Mouse (Mus musculus) embryonic facial prominence, embryonic 14.5 days (tissue): ENCODE results near the gene Nos3. TPM values are rescaled to one million over a fixed set of nuclear protein-coding genes. Genes with fewer than 3 reads are reported as not detected.

Source experiments
- ATAC-seq: fragments of 200-750 bp; cut with Nextera tagmentation; 2 replicates; pipeline ENCODE4 v1.8.0; 2017; ENCODE audit warnings: low read depth, moderate number of reproducible peaks, moderate TSS enrichment
- DNase-seq: peaks from one replicate; pipeline ENCODE4 v3.0.0-alpha.2; 2015; ENCODE audit warnings: low spot score
- H3K27ac ChIP-seq: fragments of 300-500 bp; sonication (generic); replicated peaks from 2 replicates; pipeline ENCODE4 v1.5.1; 2014; ENCODE audit warnings: low read depth, mild to moderate bottlenecking, low read length, moderate library complexity
- H3K27me3 ChIP-seq: fragments of 300-500 bp; sonication (generic); replicated peaks from 2 replicates; pipeline ENCODE4 v1.6.1; 2014; ENCODE audit warnings: low read length; ENCODE audit not compliant: control insufficient read depth, insufficient read depth
- H3K36me3 ChIP-seq: fragments of 300-500 bp; sonication (generic); 2 replicates; pipeline ENCODE4 v1.6.1; 2014; ENCODE audit warnings: low read length, mixed read lengths; ENCODE audit not compliant: control insufficient read depth, insufficient read depth
- H3K4me1 ChIP-seq: fragments of 300-500 bp; sonication (generic); 2 replicates; pipeline ENCODE4 v1.6.1; 2014; ENCODE audit warnings: antibody characterized with exemption, low read length; ENCODE audit not compliant: control insufficient read depth, insufficient read depth
- H3K4me2 ChIP-seq: fragments of 300-500 bp; sonication (generic); 2 replicates; pipeline ENCODE4 v1.6.1; 2014; ENCODE audit warnings: low read depth, mild to moderate bottlenecking, low read length, moderate library complexity, mixed read lengths
- H3K4me3 ChIP-seq: fragments of 300-500 bp; sonication (generic); 2 replicates; pipeline ENCODE4 v1.5.1; 2014; ENCODE audit warnings: low read depth, mild to moderate bottlenecking, low read length
- H3K9ac ChIP-seq: fragments of 300-500 bp; sonication (generic); 2 replicates; pipeline ENCODE4 v1.6.1; 2014; ENCODE audit warnings: low read depth, mild to moderate bottlenecking, low read length, moderate library complexity, mixed read lengths
- H3K9me3 ChIP-seq: fragments of 300-500 bp; sonication (generic); 2 replicates; pipeline ENCODE4 v1.6.1; 2016; ENCODE audit warnings: low read length; ENCODE audit not compliant: control insufficient read depth
- WGBS: fragments of 180-500 bp; shearing (Covaris S2); extraction: QIAGEN DNeasy Blood & Tissue Kit; methylation state at CpG from one replicate; pipeline ENCODE4 v1.1.7; 2014; 5-methylcytosine and 5-hydroxymethylcytosine counted together
- polyA plus RNA-seq: library from polyadenylated mRNA; unstranded; fragments of >200 nt; fragmentation: Nextera tagmentation; extraction: Ambion mirVana; gene quantifications from 2 replicates; pipeline ENCODE4 v1.2.1, GENCODE M21; 2014

Nos3 gene
- polyA plus RNA-seq, 1 experiment from 2014 or later: 7.9 TPM

DNA sequence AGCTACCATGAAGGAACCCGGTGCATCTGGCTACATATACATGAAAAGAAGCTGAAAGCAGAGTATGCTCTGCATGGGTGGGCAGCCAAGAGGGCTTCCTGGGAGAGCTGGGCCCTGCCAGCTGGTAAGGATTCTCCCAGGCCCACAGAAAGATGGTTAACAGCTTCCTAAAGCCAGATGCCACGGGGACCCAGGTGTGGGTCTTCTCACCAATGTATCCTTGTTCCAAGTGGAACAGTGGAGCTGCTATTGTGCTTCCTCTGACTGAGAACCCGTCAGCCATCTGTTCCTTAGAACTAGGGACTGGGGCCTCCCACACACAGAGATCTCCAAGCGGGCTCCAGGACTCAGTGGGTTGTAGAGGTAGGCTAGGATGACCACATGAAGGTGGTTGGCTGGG is 7.8 kb upstream of the Nos3 start:
- 55% methylated on average over 4 of the region's 4 CpGs for WGBS
- H3K27ac ChIP-seq: no peak overlapping the region
- DNase-seq: no peak
- H3K4me2 ChIP-seq: no peak overlapping the region
- peaks cover 16% of the 10 kb centered on the region for H3K27me3 ChIP-seq
- ATAC-seq: no peak
- H3K4me1 ChIP-seq: 0 out of 2 replicates have a peak, but pooled peaks cover 5% of the 10 kb centered on the region
- H3K4me3 ChIP-seq: no peak overlapping the region
- no peak overlapping the region for H3K9ac ChIP-seq
- H3K36me3 ChIP-seq: no peaks in the 10 kb centered on the region
- no peaks in the 10 kb centered on the region for H3K9me3 ChIP-seq

DNA sequence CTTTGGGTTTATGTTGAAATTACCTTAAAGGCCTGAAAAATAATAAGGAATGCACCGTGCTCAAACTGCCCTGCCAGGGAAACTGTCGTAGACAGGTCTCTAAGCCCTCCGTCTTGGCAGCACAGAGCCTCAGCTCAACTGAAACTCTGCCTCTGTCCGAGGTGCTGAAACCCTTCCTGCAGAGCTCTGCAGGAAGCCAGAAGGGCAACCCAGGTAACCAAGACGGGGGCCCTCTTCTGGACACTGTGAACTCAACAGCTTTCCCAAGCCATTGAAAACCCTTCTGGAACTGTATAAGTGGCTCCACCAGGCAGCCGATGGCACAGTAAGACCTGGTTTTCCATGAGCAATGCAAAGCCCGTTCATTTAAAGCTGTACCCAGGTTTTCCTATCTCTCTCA is 7.1 kb upstream of the Nos3 start:
- DNase-seq (peak; percentile 96), ATAC-seq (peak; percentile 48)
- 16% methylated on average over 7 of the region's 7 CpGs for WGBS
- H3K27ac ChIP-seq: no peak overlapping the region
- H3K4me3 ChIP-seq: no peak overlapping the region
- peaks cover 14% of the 10 kb centered on the region for H3K27me3 ChIP-seq
- H3K36me3 ChIP-seq: no peaks in the 10 kb centered on the region
- no peak overlapping the region for H3K9ac ChIP-seq
- no peaks in the 10 kb centered on the region for H3K9me3 ChIP-seq
- 0 out of 2 replicates have a peak, but pooled peaks cover under 1% of the 10 kb centered on the region for H3K4me1 ChIP-seq
- H3K4me2 ChIP-seq: no peak overlapping the region

DNA sequence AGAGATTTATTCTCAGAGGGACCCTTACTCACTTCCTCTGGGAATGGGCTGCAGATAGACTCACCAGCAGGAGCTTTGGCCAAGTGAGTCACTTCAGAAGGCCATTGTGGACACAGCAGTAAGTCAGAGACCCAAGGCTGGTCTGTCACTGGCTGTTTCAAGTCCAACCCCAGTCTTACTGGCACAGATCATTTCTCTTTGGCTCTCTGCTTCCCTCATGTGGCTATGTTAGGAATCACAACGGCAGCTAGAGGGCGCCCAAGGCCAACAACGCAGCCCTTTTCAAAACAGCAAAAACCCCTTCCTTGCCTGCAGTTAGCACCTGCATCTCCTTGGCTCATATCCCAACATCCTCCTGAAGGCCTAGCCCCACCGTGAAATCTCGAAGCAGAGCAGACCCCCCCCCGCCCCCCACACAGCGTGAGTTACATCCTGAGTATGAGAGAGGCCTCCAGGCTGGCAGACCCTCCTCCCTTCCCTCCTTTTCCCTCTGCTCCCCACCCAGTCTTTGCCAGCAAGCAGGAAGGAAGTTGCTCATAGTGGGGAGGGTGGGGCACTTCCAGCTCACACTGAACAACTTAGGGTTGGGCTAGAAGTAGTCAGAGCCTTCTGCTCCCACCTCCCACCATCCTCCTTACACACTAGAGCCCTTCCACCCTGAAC is 3.7 kb upstream of the Nos3 start:
- no peak overlapping the region for H3K27ac ChIP-seq
- no peak overlapping the region for H3K4me3 ChIP-seq
- no peak overlapping the region for H3K4me2 ChIP-seq
- DNase-seq (peak; percentile 64), ATAC-seq (peak; percentile 35)
- no peak overlapping the region for H3K9ac ChIP-seq
- 2% methylated on average over 7 of the region's 7 CpGs for WGBS
- H3K9me3 ChIP-seq: no peaks in the 10 kb centered on the region
- no peaks in the 10 kb centered on the region for H3K36me3 ChIP-seq
- H3K27me3 ChIP-seq: no peaks in the 10 kb centered on the region
- H3K4me1 ChIP-seq: no peaks in the 10 kb centered on the region

DNA sequence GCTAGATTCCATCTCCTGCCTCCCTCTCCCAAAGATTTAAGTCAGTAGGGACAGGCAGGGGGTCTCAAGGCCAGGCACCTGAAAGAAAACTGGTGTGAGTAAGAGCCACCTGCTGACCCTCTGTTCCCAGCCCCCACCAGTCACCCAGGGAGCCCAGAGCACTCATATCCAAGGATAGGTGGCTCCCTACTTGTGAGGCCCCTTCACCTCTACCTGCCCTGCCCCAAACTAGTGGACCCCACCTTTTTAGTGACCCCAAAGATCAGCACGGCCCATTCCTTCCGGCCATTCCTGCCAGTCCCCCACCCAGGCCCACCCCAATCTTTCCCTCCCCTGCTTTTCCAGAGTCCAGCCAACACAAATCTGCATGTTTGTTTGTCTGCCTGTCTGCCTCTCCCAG is 1.1 kb upstream of the Nos3 start:
- no peaks in the 10 kb centered on the region for H3K36me3 ChIP-seq

DNA sequence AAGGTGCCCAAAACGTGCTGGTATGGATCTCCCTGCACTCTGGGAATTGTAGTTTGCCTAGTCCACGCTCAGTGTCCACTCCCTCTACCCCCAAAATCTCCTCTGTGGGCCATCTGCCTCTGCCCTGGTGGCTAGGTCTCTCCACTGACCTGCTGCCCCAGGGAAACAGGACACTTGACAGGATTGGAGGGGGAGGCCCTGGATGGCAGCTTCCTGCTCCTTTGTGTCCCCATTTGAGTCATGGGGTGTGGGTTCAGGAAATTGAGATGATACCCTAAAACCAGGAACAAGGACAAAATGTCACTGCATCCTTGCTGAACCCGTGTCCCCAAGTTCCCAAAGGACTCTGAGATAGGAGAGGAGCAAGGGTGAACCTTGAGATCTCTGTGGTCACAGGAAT is 549 bp upstream of the Nos3 start:
- H3K9me3 ChIP-seq: no peaks in the 10 kb centered on the region
- H3K4me3 ChIP-seq: no peak overlapping the region
- H3K4me2 ChIP-seq: no peak overlapping the region
- DNase-seq (no peak), ATAC-seq (no peak)
- H3K36me3 ChIP-seq: no peaks in the 10 kb centered on the region
- H3K27ac ChIP-seq: no peak overlapping the region; the same call in 1 of the 2 replicates
- no peaks in the 10 kb centered on the region for H3K27me3 ChIP-seq
- no peaks in the 10 kb centered on the region for H3K4me1 ChIP-seq
- H3K9ac ChIP-seq: no peak overlapping the region
- 53% methylated on average over 3 of the region's 3 CpGs for WGBS

More for the DNA sequence above, 1.1 kb upstream of the Nos3 start:
- Histone ChIP-seq H3K9me3 (no peaks in the 10 kb centered on the region), H3K27ac (no peak overlapping the region), H3K27me3 (no peaks in the 10 kb centered on the region), H3K4me2 (no peak overlapping the region), H3K9ac (no peak overlapping the region), H3K4me1 (no peaks in the 10 kb centered on the region), H3K4me3 (no peak overlapping the region)
- 84% methylated on average over 2 of the region's 2 CpGs for WGBS
- DNase-seq: no peak
- no peak for ATAC-seq

DNA sequence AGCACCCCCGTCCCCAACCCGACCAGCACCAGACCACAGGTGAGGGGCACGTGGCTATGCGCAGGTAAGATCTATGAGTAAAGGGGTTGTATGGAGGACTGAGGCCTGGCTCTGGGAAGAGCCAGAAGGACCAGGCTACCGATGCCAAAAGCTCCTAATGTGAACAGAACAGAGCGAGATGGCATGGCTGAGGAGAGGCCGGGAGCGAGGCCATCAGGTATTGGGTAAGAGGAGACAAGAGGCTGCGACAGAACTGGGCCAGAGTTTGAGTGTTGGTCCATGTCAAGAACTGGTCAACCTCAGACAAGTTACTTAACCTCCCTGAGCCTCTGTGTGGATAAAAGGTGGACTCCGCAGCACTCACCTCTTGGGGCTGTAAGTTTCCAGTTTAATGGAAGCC is 353 bp downstream of the Nos3 start:
- peak overlapping the region; percentile 19; the same call in 1 of the 2 replicates for H3K9ac ChIP-seq
- ATAC-seq (no peak), DNase-seq (no peak)
- H3K36me3 ChIP-seq: no peaks in the 10 kb centered on the region
- peak overlapping the region; percentile 5; the same call in 1 of the 2 replicates for H3K4me3 ChIP-seq
- peak overlapping the region; percentile 23; the same call in 1 of the 2 replicates for H3K4me2 ChIP-seq
- H3K27ac ChIP-seq: no peak overlapping the region
- no peaks in the 10 kb centered on the region for H3K27me3 ChIP-seq
- no peaks in the 10 kb centered on the region for H3K9me3 ChIP-seq
- no peaks in the 10 kb centered on the region for H3K4me1 ChIP-seq
- WGBS: 87% methylated on average over 10 of the region's 10 CpGs

DNA sequence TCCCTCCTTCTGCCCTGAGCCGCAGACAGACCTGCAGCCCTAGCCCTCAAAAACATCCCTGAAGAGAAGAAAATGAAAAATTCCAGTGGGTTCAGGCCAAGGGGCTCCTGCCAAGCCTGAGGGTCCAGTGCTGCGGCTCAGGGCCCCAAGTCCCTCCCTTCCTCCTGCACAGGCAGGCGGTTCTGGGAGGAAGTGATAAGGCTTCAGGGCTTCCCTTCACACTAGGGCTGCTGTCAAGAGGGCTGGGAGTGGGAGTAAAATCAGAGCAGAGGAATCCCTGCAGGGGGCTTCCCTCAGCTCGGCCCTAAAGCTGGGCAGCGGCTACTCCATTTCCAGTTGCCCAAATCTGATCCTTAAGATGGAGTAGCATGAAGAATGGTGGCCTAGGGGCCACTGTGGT is 918 bp downstream of the Nos3 start:
- Histone ChIP-seq H3K9me3 (no peaks in the 10 kb centered on the region), H3K36me3 (no peaks in the 10 kb centered on the region), H3K9ac (no peak overlapping the region), H3K4me3 (no peak overlapping the region), H3K4me1 (no peaks in the 10 kb centered on the region), H3K27ac (no peak overlapping the region), H3K4me2 (no peak overlapping the region), H3K27me3 (no peaks in the 10 kb centered on the region)
- DNase-seq: no peak
- 19% methylated on average over 3 of the region's 5 CpGs for WGBS
- no peak for ATAC-seq

DNA sequence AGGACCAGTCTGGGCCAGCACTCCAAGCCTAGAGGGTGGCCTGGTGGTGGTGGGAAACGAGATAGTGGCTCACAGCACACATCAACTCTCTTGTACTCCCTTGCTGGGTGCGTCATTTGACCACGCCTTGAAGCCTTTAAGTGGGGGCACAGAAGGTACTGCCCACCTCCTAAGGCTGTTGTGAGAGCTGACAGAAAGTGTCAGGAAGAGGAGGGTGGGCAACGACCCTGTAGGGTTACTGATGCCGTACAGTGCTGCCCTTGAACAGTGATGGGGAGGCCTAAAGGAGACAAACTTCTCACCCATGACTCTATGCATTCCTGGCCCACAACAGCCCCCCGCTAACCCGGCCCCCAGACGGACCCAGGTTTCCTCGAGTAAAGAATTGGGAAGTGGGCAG is 1.8 kb downstream of the Nos3 start:
- Histone ChIP-seq H3K4me2 (no peak overlapping the region), H3K27me3 (no peaks in the 10 kb centered on the region), H3K4me1 (no peaks in the 10 kb centered on the region), H3K9ac (no peak overlapping the region), H3K36me3 (no peaks in the 10 kb centered on the region), H3K4me3 (no peak overlapping the region), H3K27ac (no peak overlapping the region), H3K9me3 (no peaks in the 10 kb centered on the region)
- DNase-seq: no peak
- ATAC-seq: no peak
- WGBS: 84% methylated on average over 9 of the region's 9 CpGs

DNA sequence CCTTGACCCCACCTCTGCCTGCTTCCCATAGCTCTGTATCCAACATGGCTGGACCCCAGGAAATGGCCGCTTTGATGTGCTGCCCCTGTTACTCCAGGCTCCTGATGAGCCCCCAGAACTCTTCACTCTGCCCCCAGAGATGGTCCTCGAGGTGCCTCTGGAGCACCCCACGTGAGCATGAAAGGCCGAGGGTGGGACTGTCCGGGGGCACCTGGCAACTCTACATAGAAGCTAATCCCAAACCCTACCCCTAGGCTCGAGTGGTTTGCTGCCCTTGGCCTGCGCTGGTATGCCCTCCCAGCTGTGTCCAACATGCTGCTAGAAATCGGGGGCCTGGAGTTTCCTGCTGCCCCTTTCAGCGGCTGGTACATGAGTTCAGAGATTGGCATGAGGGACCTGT is 5.2 kb downstream of the Nos3 start:
- H3K4me2 ChIP-seq: no peak overlapping the region
- H3K4me3 ChIP-seq: no peak overlapping the region
- no peaks in the 10 kb centered on the region for H3K9me3 ChIP-seq
- no peaks in the 10 kb centered on the region for H3K27me3 ChIP-seq
- H3K9ac ChIP-seq: no peak overlapping the region
- ATAC-seq (no peak), DNase-seq (no peak)
- H3K27ac ChIP-seq: no peak overlapping the region
- H3K36me3 ChIP-seq: no peaks in the 10 kb centered on the region
- no peaks in the 10 kb centered on the region for H3K4me1 ChIP-seq
- WGBS: 81% methylated on average over 9 of the region's 9 CpGs
